Mouse (Mus musculus) liver, embryonic 11.5 days (tissue): ENCODE results near the gene Stoml1. TPM values are rescaled to one million over a fixed set of nuclear protein-coding genes. Genes with fewer than 3 reads are reported as not detected.
A peak's percentile ranks its signal among the peaks of the same experiment; 100 is the strongest.

Source experiments
- ATAC-seq: fragments of 200-750 bp; cut with Nextera tagmentation; replicated peaks from 2 replicates; pipeline ENCODE4 v1.8.0; 2017; ENCODE audit warnings: moderate number of reproducible peaks, mild to moderate bottlenecking, moderate TSS enrichment, moderate library complexity; ENCODE audit not compliant: low FRiP score
- DNase-seq: peaks from one replicate; pipeline ENCODE4 v3.0.0-alpha.2; 2017; ENCODE audit warnings: low spot score
- H3K27ac ChIP-seq: fragments of 300-500 bp; sonication (generic); 2 replicates; pipeline ENCODE4 v1.5.1; 2014; ENCODE audit warnings: mild to moderate bottlenecking, low read depth, low read length, control low read depth
- H3K27me3 ChIP-seq: fragments of 300-500 bp; sonication (generic); replicated peaks from 2 replicates; pipeline ENCODE4 v1.6.1; 2014; ENCODE audit warnings: low read length, mixed read lengths; ENCODE audit not compliant: control insufficient read depth, insufficient read depth
- H3K36me3 ChIP-seq: fragments of 300-500 bp; sonication (generic); 2 replicates; pipeline ENCODE4 v1.6.1; 2014; ENCODE audit warnings: mild to moderate bottlenecking, low read length, moderate library complexity, mixed read lengths; ENCODE audit not compliant: control insufficient read depth, insufficient read depth
- H3K4me1 ChIP-seq: fragments of 300-500 bp; sonication (generic); replicated peaks from 2 replicates; pipeline ENCODE4 v1.6.1; 2014; ENCODE audit warnings: low read length, mixed read lengths; ENCODE audit not compliant: control insufficient read depth, insufficient read depth
- H3K4me2 ChIP-seq: fragments of 300-500 bp; sonication (generic); 2 replicates; pipeline ENCODE4 v1.6.1; 2014; ENCODE audit warnings: mild to moderate bottlenecking, control low read depth, moderate library complexity
- H3K4me3 ChIP-seq: fragments of 300-500 bp; sonication (generic); 2 replicates; pipeline ENCODE4 v1.5.1; 2014; ENCODE audit warnings: low read depth, low read length, control low read depth
- H3K9ac ChIP-seq: fragments of 300-500 bp; sonication (generic); 2 replicates; pipeline ENCODE4 v1.6.1; 2014; ENCODE audit warnings: low read depth, low read length, control low read depth
- H3K9me3 ChIP-seq: fragments of 300-500 bp; sonication (generic); 2 replicates; pipeline ENCODE4 v1.6.1; 2016; ENCODE audit warnings: low read length, inconsistent platforms, mixed read lengths; ENCODE audit not compliant: control insufficient read depth
- WGBS: fragments of 180-500 bp; shearing (Covaris S2); extraction: QIAGEN DNeasy Blood & Tissue Kit; methylation state at CpG from one replicate; pipeline ENCODE4 v1.1.7; 2014; 5-methylcytosine and 5-hydroxymethylcytosine counted together
- polyA plus RNA-seq: library from polyadenylated mRNA; unstranded; fragments of >200 nt; fragmentation: Nextera tagmentation; extraction: Ambion mirVana; gene quantifications from 2 replicates; pipeline ENCODE4 v1.2.1, GENCODE M21; 2014

The Stoml1 gene
- polyA plus RNA-seq, 1 experiment from 2014 or later: 12.9 TPM

- WGBS: 6% methylated on average over 5 of the region's 5 CpGs
- Histone ChIP-seq H3K4me1 (peaks cover 18% of the 10 kb centered on the region), H3K27me3 (peaks cover 3% of the 10 kb centered on the region; the same call in 1 of the 2 replicates), H3K36me3 (no peaks in the 10 kb centered on the region), H3K9me3 (no peaks in the 10 kb centered on the region), H3K9ac (no peak overlapping the region), H3K4me3 (no peak overlapping the region), H3K27ac (peak overlapping the region; percentile 56; the same call in 1 of the 2 replicates), H3K4me2 (peak overlapping the region; percentile 46)
- ATAC-seq (peak; percentile 94), DNase-seq (no peak)
These were observed 39.1 kb upstream of the Stoml1 start for GRCm38 (mm10) chr9:58213865-58214264.

- Histone ChIP-seq H3K9ac (no peak overlapping the region), H3K4me2 (peak overlapping the region; percentile 46), H3K36me3 (no peaks in the 10 kb centered on the region), H3K4me3 (no peak overlapping the region), H3K4me1 (peaks cover 18% of the 10 kb centered on the region), H3K9me3 (no peaks in the 10 kb centered on the region), H3K27me3 (peaks cover 3% of the 10 kb centered on the region; the same call in 1 of the 2 replicates), H3K27ac (peak overlapping the region; percentile 56)
- 41% methylated on average over 8 of the region's 8 CpGs for WGBS
- DNase-seq: no peak
- peak; percentile 74 for ATAC-seq
These were observed 38.3 kb upstream of the Stoml1 start for GRCm38 (mm10) chr9:58214519-58215180.

GRCm38 (mm10) chr9:58216402-58216801 lies 36.6 kb upstream of the Stoml1 start:
- DNase-seq (no peak), ATAC-seq (no peak)
- WGBS: 58% methylated on average over 6 of the region's 6 CpGs
- no peak overlapping the region for H3K27ac ChIP-seq
- peaks cover 3% of the 10 kb centered on the region; the same call in 1 of the 2 replicates for H3K27me3 ChIP-seq
- H3K4me3 ChIP-seq: no peak overlapping the region
- H3K4me1 ChIP-seq: peaks cover 18% of the 10 kb centered on the region
- no peaks in the 10 kb centered on the region for H3K9me3 ChIP-seq
- H3K4me2 ChIP-seq: no peak overlapping the region
- no peak overlapping the region for H3K9ac ChIP-seq
- 0 out of 2 replicates have a peak, but pooled peaks cover 4% of the 10 kb centered on the region for H3K36me3 ChIP-seq

GRCm38 (mm10) chr9:58218539-58218938 lies 34.4 kb upstream of the Stoml1 start:
- H3K9me3 ChIP-seq: no peaks in the 10 kb centered on the region
- H3K9ac ChIP-seq: no peak overlapping the region
- H3K4me2 ChIP-seq: no peak overlapping the region
- H3K27me3 ChIP-seq: no peaks in the 10 kb centered on the region
- ATAC-seq: no peak
- no peak overlapping the region for H3K27ac ChIP-seq
- no peak overlapping the region for H3K4me3 ChIP-seq
- H3K4me1 ChIP-seq: peaks cover 16% of the 10 kb centered on the region
- 82% methylated on average over 3 of the region's 3 CpGs for WGBS
- H3K36me3 ChIP-seq: peaks cover 11% of the 10 kb centered on the region; the same call in 1 of the 2 replicates
- no peak for DNase-seq

- no peaks in the 10 kb centered on the region for H3K27me3 ChIP-seq
- no peak overlapping the region for H3K4me2 ChIP-seq
- H3K27ac ChIP-seq: no peak overlapping the region
- H3K36me3 ChIP-seq: peaks cover 11% of the 10 kb centered on the region; the same call in 1 of the 2 replicates
- 75% methylated on average over 24 of the region's 24 CpGs for WGBS
- no peak for DNase-seq
- H3K9me3 ChIP-seq: no peaks in the 10 kb centered on the region
- no peak overlapping the region for H3K9ac ChIP-seq
- no peaks in the 10 kb centered on the region for H3K4me1 ChIP-seq
- ATAC-seq: no peak
- no peak overlapping the region for H3K4me3 ChIP-seq
These were observed 32.6 kb upstream of the Stoml1 start for GRCm38 (mm10) chr9:58220218-58220903.

GRCm38 (mm10) chr9:58224356-58224755 lies 28.6 kb upstream of the Stoml1 start:
- ATAC-seq (no peak), DNase-seq (no peak)
- Histone ChIP-seq H3K36me3 (peaks cover 35% of the 10 kb centered on the region), H3K9me3 (no peaks in the 10 kb centered on the region), H3K27ac (no peak overlapping the region), H3K9ac (no peak overlapping the region), H3K4me3 (no peak overlapping the region), H3K4me1 (peaks cover 4% of the 10 kb centered on the region; the same call in 1 of the 2 replicates), H3K4me2 (no peak overlapping the region), H3K27me3 (no peaks in the 10 kb centered on the region)
- WGBS: 86% methylated on average over 2 of the region's 2 CpGs

- Histone ChIP-seq H3K4me2 (no peak overlapping the region), H3K27me3 (no peaks in the 10 kb centered on the region), H3K4me3 (no peak overlapping the region), H3K9ac (no peak overlapping the region), H3K27ac (no peak overlapping the region), H3K4me1 (peaks cover 4% of the 10 kb centered on the region; the same call in 1 of the 2 replicates), H3K36me3 (peaks cover 46% of the 10 kb centered on the region), H3K9me3 (no peaks in the 10 kb centered on the region)
- DNase-seq (peak; percentile 58), ATAC-seq (no peak)
- 51% methylated on average over 9 of the region's 9 CpGs for WGBS
These were observed 26.8 kb upstream of the Stoml1 start for GRCm38 (mm10) chr9:58225915-58226913.

- Histone ChIP-seq H3K4me3 (no peak overlapping the region), H3K9ac (no peak overlapping the region), H3K4me1 (peaks cover 4% of the 10 kb centered on the region; the same call in 1 of the 2 replicates), H3K27ac (no peak overlapping the region), H3K36me3 (peaks cover 44% of the 10 kb centered on the region), H3K4me2 (no peak overlapping the region), H3K27me3 (no peaks in the 10 kb centered on the region), H3K9me3 (no peaks in the 10 kb centered on the region)
- DNase-seq: no peak
- WGBS: 89% methylated on average over 9 of the region's 9 CpGs
- ATAC-seq: no peak
These were observed 24.0 kb upstream of the Stoml1 start for GRCm38 (mm10) chr9:58228777-58229466.
